Mouse (Mus musculus) right cerebral cortex, postnatal 14 days (tissue): ENCODE results near the gene Vmn1r33.
"Not testable (repeated sequence)": the region's sequence is repeated elsewhere in the genome, so short reads cannot be mapped to it uniquely, and the experiment has no call there.

ENCODE experiments used
- DNase-seq: peaks from one replicate; pipeline ENCODE4 v3.0.0; 2022

The Vmn1r33 gene

DNA sequence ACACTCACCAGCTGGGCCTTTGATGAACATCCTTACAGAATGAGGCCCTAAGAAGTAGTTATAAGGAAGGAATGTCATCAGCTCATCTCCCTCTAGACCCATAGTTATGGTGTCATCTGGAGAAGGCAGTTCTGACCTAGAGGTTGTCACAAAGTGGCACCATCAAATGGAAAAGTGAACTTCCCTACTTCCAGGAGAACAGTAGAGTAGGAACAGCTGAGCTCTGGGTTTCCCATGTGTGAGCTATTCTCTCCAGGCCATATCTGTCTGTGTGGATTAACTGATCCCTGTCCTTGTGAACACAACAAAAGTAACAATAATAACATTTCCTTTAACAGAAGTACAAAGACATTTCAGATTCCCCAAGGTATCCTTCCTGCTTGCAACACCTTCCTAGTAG is at the start of gene Vmn1r33:
Vmn1r33 (minus strand) TSS at position 101 of the 400 bp plus-strand sequence.
- not testable (repeated sequence) for DNase-seq

DNA sequence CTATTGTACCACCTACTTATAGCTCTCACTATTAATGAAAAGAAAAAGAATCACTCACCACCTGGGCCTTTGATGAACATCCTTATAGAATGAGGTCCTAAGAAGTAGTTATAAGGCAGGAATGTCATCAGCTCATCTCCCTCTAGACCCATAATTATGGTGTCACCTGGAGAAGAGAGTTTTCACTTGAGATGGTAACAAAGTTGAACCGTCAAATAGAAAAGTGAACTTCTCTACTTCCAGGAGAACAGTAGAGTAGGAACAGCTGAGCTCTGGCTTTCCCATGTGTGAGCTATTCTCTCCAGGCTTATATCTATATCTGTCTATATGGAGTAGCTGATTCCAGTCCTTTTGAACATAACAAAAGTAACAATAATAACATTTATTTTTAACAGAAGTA is 25.7 kb upstream of the Vmn1r33 start, which contains the start of gene Vmn1r34:
Vmn1r34 (minus strand) TSS at position 101 of the 400 bp plus-strand sequence.
- no peak for DNase-seq

DNA sequence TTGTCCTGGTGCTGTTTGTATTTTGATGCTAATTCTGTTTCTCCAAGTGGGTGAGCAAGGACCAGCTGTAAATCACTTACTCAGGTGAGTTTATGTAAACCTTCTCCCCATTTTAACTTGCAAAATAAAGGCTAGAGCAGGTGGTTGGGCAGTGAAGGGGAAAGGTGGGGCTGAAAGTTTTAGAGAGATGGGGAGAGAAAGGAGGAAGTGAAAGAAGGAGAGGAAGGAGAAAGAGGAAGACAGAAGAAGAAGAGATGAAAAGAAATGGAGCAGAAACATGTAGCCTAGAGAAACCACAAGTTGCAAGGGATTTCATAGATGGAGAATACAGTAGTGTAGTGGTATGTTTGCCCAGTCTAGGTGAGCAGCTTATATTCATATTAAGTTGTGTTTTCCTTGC is 22.3 kb downstream of the Vmn1r33 start:
- DNase-seq, result no peak
